Mouse (Mus musculus): ENCODE measurements around the gene Slc25a13. TPM values are rescaled to one million over a fixed set of nuclear protein-coding genes. Genes with fewer than 3 reads are reported as not detected.

Slc25a13 gene
- polyA plus RNA-seq, 1 experiment = 2.0 TPM

DNA sequence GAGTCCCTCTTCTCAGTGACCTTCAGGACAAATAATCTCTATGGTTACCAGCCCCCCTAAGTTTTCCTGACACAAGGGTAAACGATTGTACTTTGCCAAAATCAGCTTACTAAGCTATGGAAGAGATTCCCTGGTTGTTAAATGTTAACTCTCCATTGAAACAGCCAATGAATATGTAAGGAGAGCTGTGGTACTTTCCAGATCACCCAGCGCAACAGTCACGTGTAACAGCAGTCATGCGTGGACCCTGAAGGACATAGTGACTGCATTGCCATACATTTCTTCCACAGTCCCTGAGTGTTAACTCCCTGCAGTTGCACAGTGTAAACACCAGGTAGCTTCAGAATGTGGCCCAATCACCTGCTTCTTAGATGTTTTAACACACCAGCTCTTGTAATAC lies 82.0 kb downstream of the Slc25a13 start:
- no peak overlapping the region for H3K27ac ChIP-seq (ENCODE audit: insufficient read depth, low read length)
- TF ChIP-seq CTCF (IDR thresholded peaks at IDR 0.05; ENCODE audit: extremely low read depth, insufficient read depth, low read length) (no peak), POLR2A (IDR thresholded peaks at IDR 0.05; ENCODE audit: extremely low read depth, insufficient read depth, low read length) (no peak)
- H3K4me1 ChIP-seq (ENCODE audit: control insufficient read depth, insufficient read depth, low read length) = no peaks in the 10 kb centered on the region
- no peak overlapping the region for H3K4me3 ChIP-seq (ENCODE audit: insufficient read depth, low read length)

GRCm38 (mm10) chr6:6133556-6134050 lies 83.4 kb downstream of the Slc25a13 start:
- H3K27ac ChIP-seq (ENCODE audit: insufficient read depth, low read length) = no peak overlapping the region
- TF ChIP-seq POLR2A (IDR thresholded peaks at IDR 0.05; ENCODE audit: extremely low read depth, insufficient read depth, low read length) (no peak), CTCF (IDR thresholded peaks at IDR 0.05; ENCODE audit: extremely low read depth, insufficient read depth, low read length) (no peak)
- H3K4me3 ChIP-seq (ENCODE audit: insufficient read depth, low read length) = no peak overlapping the region
- no peaks in the 10 kb centered on the region for H3K4me1 ChIP-seq (ENCODE audit: control insufficient read depth, insufficient read depth, low read length)

GRCm38 (mm10) chr6:6132047-6132446 lies 84.9 kb downstream of the Slc25a13 start:
- no peak overlapping the region for H3K27ac ChIP-seq (ENCODE audit: insufficient read depth, low read length)
- H3K4me3 ChIP-seq (ENCODE audit: insufficient read depth, low read length) = no peak overlapping the region
- H3K4me1 ChIP-seq (ENCODE audit: control insufficient read depth, insufficient read depth, low read length) = no peaks in the 10 kb centered on the region
- no peak for TF ChIP-seq POLR2A (IDR thresholded peaks at IDR 0.05; ENCODE audit: extremely low read depth, insufficient read depth, low read length)
- no peak for TF ChIP-seq CTCF (IDR thresholded peaks at IDR 0.05; ENCODE audit: extremely low read depth, insufficient read depth, low read length)

GRCm38 (mm10) chr6:6125620-6126019 lies 91.4 kb downstream of the Slc25a13 start:
- TF ChIP-seq POLR2A (IDR thresholded peaks at IDR 0.05; ENCODE audit: extremely low read depth, insufficient read depth, low read length) = no peak
- TF ChIP-seq CTCF (IDR thresholded peaks at IDR 0.05; ENCODE audit: extremely low read depth, insufficient read depth, low read length) = no peak
- Histone ChIP-seq H3K27ac (ENCODE audit: insufficient read depth, low read length) (no peak overlapping the region), H3K4me1 (ENCODE audit: control insufficient read depth, insufficient read depth, low read length) (no peaks in the 10 kb centered on the region), H3K4me3 (ENCODE audit: insufficient read depth, low read length) (no peak overlapping the region)

DNA sequence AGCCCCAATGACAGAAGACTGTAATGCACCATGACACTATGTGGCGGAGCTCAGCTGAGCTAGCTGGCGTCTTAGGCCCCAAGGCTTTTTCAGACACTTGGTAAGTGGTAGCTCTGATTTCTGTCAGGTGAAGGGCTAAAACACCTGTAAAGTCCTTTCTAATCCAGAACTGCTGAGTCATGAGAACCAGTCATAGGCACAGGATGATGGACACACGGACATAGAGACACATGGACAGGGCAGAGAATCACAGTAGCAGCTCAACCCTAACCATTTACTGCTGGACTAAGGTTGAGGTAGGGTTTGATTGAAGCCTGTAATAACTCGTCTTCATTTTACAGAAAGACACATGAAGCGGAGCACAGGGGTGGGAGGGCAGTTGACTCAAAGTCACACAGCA lies 95.1 kb downstream of the Slc25a13 start:
- Histone ChIP-seq H3K4me3 (ENCODE audit: insufficient read depth, low read length) (no peak overlapping the region), H3K4me1 (ENCODE audit: control insufficient read depth, insufficient read depth, low read length) (no peaks in the 10 kb centered on the region), H3K27ac (ENCODE audit: insufficient read depth, low read length) (no peak overlapping the region)
- no peak for TF ChIP-seq CTCF (IDR thresholded peaks at IDR 0.05; ENCODE audit: extremely low read depth, insufficient read depth, low read length)

- H3K4me1 ChIP-seq (ENCODE audit: control insufficient read depth, insufficient read depth, low read length) = no peaks in the 10 kb centered on the region
- H3K27ac ChIP-seq (ENCODE audit: insufficient read depth, low read length) = no peak overlapping the region
- no peak for TF ChIP-seq POLR2A (IDR thresholded peaks at IDR 0.05; ENCODE audit: extremely low read depth, insufficient read depth, low read length)
- no peak for TF ChIP-seq CTCF (IDR thresholded peaks at IDR 0.05; ENCODE audit: extremely low read depth, insufficient read depth, low read length)
- H3K4me3 ChIP-seq (ENCODE audit: insufficient read depth, low read length) = no peak overlapping the region
Measured at GRCm38 (mm10) chr6:6120841-6121240, 96.1 kb downstream of the Slc25a13 start.

DNA sequence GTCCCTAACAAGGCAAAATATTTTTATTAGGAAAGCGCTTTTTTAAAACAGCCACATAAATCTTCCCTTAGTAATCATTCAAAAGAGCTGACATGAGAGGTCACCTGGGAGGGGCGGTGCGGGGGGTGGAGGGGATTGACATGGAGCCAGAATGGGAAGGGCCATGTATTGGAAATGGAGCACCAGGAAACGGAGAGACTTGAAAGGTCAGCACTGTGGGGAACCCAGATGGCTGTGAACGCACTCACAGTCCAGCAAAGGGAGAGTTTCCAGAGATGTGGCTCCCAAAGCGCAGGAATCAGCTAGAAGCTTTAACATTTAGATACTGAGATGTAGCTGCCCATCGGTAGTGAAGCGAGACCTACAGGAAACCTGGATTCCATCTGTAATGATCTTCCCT lies 101.2 kb downstream of the Slc25a13 start:
- no peak overlapping the region for H3K27ac ChIP-seq (ENCODE audit: insufficient read depth, low read length)
- no peak overlapping the region for H3K4me3 ChIP-seq (ENCODE audit: insufficient read depth, low read length)
- H3K4me1 ChIP-seq (ENCODE audit: control insufficient read depth, insufficient read depth, low read length) = no peaks in the 10 kb centered on the region
- TF ChIP-seq CTCF (IDR thresholded peaks at IDR 0.05; ENCODE audit: extremely low read depth, insufficient read depth, low read length) (no peak), POLR2A (IDR thresholded peaks at IDR 0.05; ENCODE audit: extremely low read depth, insufficient read depth, low read length) (no peak)

GRCm38 (mm10) chr6:6113776-6114175 lies 103.2 kb downstream of the Slc25a13 start:
- Histone ChIP-seq H3K4me1 (ENCODE audit: control insufficient read depth, insufficient read depth, low read length) (no peaks in the 10 kb centered on the region), H3K27ac (ENCODE audit: insufficient read depth, low read length) (no peak overlapping the region), H3K4me3 (ENCODE audit: insufficient read depth, low read length) (no peak overlapping the region)
- no peak for TF ChIP-seq CTCF (IDR thresholded peaks at IDR 0.05; ENCODE audit: extremely low read depth, insufficient read depth, low read length)
- no peak for TF ChIP-seq POLR2A (IDR thresholded peaks at IDR 0.05; ENCODE audit: extremely low read depth, insufficient read depth, low read length)

GRCm38 (mm10) chr6:6112767-6113528 lies 104.0 kb downstream of the Slc25a13 start:
- Histone ChIP-seq H3K4me1 (ENCODE audit: control insufficient read depth, insufficient read depth, low read length) (no peaks in the 10 kb centered on the region), H3K4me3 (ENCODE audit: insufficient read depth, low read length) (no peak overlapping the region)
- no peak for TF ChIP-seq POLR2A (IDR thresholded peaks at IDR 0.05; ENCODE audit: extremely low read depth, insufficient read depth, low read length)
- TF ChIP-seq CTCF (IDR thresholded peaks at IDR 0.05; ENCODE audit: extremely low read depth, insufficient read depth, low read length) = no peak

DNA sequence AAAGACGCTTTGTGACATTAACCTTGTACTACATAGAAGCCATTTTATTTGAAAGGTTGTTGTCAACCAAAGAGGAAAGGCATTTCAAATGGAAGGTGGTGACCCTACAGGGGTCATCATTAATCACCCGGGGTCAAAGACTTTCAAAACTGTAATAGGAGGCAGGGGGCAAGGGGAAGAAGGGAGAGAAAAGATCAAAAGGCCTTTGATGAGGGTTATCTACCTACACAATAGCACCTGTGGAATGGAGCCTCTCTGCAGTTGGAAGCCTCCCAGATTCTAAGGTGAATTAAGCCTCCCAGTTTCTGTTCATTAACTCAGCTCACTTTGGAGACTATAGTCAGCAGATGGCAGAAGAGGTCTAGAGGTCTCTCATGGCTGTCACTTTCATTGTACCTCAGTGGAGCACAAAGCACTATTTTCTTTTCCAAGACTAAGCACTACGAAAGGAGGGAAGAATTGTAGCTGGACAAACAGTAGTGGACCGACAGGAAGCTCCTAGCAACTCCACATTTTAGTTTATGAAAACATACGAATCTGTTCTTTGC lies 109.5 kb downstream of the Slc25a13 start:
- Histone ChIP-seq H3K4me1 (ENCODE audit: control insufficient read depth, insufficient read depth, low read length) (peaks cover 1% of the 10 kb centered on the region; the same call in 1 of the 2 replicates), H3K27ac (ENCODE audit: insufficient read depth, low read length) (no peak overlapping the region), H3K4me3 (ENCODE audit: insufficient read depth, low read length) (no peak overlapping the region)
- TF ChIP-seq CTCF (IDR thresholded peaks at IDR 0.05; ENCODE audit: extremely low read depth, insufficient read depth, low read length) (no peak), POLR2A (IDR thresholded peaks at IDR 0.05; ENCODE audit: extremely low read depth, insufficient read depth, low read length) (no peak)

More at GRCm38 (mm10) chr6:6112767-6113528, 104.0 kb downstream of the Slc25a13 start:
- no peak overlapping the region for H3K27ac ChIP-seq (ENCODE audit: insufficient read depth, low read length)
